Mouse (Mus musculus) liver, postnatal 0 days (tissue): ENCODE results near the gene Isoc2b. TPM values are rescaled to one million over a fixed set of nuclear protein-coding genes. Genes with fewer than 3 reads are reported as not detected.

Experiments used
- ATAC-seq: fragments of 200-750 bp; cut with Nextera tagmentation; 2 replicates; pipeline ENCODE4 v1.8.0; 2017; ENCODE audit warnings: mild to moderate bottlenecking, moderate library complexity
- DNase-seq: peaks from one replicate; pipeline ENCODE4 v3.0.0-alpha.2; 2016
- H3K27ac ChIP-seq: fragments of 300-500 bp; sonication (generic); 2 replicates; pipeline ENCODE4 v1.5.1; 2014; ENCODE audit warnings: antibody characterized with exemption, moderate library complexity, mild to moderate bottlenecking, low read depth
- H3K27me3 ChIP-seq: fragments of 300-500 bp; sonication (generic); 2 replicates; pipeline ENCODE4 v1.6.1; 2014; ENCODE audit warnings: low read length, control low read depth, mixed read lengths; ENCODE audit not compliant: insufficient read depth
- H3K36me3 ChIP-seq: fragments of 300-500 bp; sonication (generic); replicated peaks from 2 replicates; pipeline ENCODE4 v1.6.1; 2014; ENCODE audit warnings: mild to moderate bottlenecking, control low read depth, low read length, moderate library complexity, mixed read lengths; ENCODE audit not compliant: insufficient read depth
- H3K4me1 ChIP-seq: fragments of 300-500 bp; sonication (generic); 2 replicates; pipeline ENCODE4 v1.6.1; 2014; ENCODE audit warnings: antibody characterized with exemption, mild to moderate bottlenecking, control low read depth; ENCODE audit not compliant: insufficient read depth
- H3K4me2 ChIP-seq: fragments of 300-500 bp; sonication (generic); 2 replicates; pipeline ENCODE4 v1.6.1; 2014; ENCODE audit warnings: low read depth, mild to moderate bottlenecking, low read length, moderate library complexity, mixed read lengths
- H3K4me3 ChIP-seq: fragments of 300-500 bp; sonication (generic); 2 replicates; pipeline ENCODE4 v1.5.1; 2014; ENCODE audit warnings: low read depth, low read length
- H3K9ac ChIP-seq: fragments of 300-500 bp; sonication (generic); replicated peaks from 2 replicates; pipeline ENCODE4 v1.6.1; 2014; ENCODE audit warnings: mild to moderate bottlenecking, moderate library complexity
- H3K9me3 ChIP-seq: fragments of 300-500 bp; sonication (generic); 2 replicates; pipeline ENCODE4 v1.6.1; 2016; ENCODE audit warnings: mild to moderate bottlenecking, control low read depth, low read length, mixed read lengths
- CTCF ChIP-seq: sonication (generic); IDR thresholded peaks from 2 replicates; pipeline ENCODE4 v1.5.1; 2016; ENCODE audit warnings: antibody characterized with exemption, low read depth
- EP300 ChIP-seq: IDR thresholded peaks from 2 replicates; pipeline ENCODE4 v1.6.1; 2016; ENCODE audit warnings: antibody characterized with exemption, low read depth, mild to moderate bottlenecking
- WGBS: fragments of 180-500 bp; shearing (Covaris S2); extraction: QIAGEN DNeasy Blood & Tissue Kit; methylation state at CpG from one replicate; pipeline ENCODE4 v1.1.7; 2014; ENCODE audit not compliant: insufficient replicate concordance; 5-methylcytosine and 5-hydroxymethylcytosine counted together
- polyA plus RNA-seq: library from polyadenylated mRNA; unstranded; fragments of >200 nt; fragmentation: Nextera tagmentation; extraction: Ambion mirVana; gene quantifications from 2 replicates; pipeline ENCODE4 v1.2.1, GENCODE M21; 2015

Isoc2b gene
- polyA plus RNA-seq, 1 experiment from 2014 or later, result 8.0 TPM

- peaks cover 8% of the 10 kb centered on the region for H3K4me1 ChIP-seq
- no peak within 1 kb of the TSS for H3K27ac ChIP-seq
- TF ChIP-seq CTCF, result no peak
- no peak for TF ChIP-seq EP300
- no peaks in the 10 kb centered on the region; the same call in 1 of the 2 replicates for H3K9me3 ChIP-seq
- no peak for ATAC-seq
- H3K4me2 ChIP-seq, result peak within 1 kb of the TSS; percentile 4; the same call in 1 of the 2 replicates
- DNase-seq, result no peak
- H3K4me3 ChIP-seq, result peak within 1 kb of the TSS; percentile 4; the same call in 1 of the 2 replicates
- no peak within 1 kb of the TSS for H3K9ac ChIP-seq
- 4% methylated on average over 41 of the region's 41 CpGs for WGBS
- H3K27me3 ChIP-seq, result peaks cover 52% of the 10 kb centered on the region
- H3K36me3 ChIP-seq, result no peaks in the 10 kb centered on the region
These were observed 25.7 kb downstream of the Isoc2b start, which contains the start of gene Shisa7 for GRCm38 (mm10) chr7:4844245-4844916. Gene Shisa7 (minus strand): TSS chr7:4844696.

DNA sequence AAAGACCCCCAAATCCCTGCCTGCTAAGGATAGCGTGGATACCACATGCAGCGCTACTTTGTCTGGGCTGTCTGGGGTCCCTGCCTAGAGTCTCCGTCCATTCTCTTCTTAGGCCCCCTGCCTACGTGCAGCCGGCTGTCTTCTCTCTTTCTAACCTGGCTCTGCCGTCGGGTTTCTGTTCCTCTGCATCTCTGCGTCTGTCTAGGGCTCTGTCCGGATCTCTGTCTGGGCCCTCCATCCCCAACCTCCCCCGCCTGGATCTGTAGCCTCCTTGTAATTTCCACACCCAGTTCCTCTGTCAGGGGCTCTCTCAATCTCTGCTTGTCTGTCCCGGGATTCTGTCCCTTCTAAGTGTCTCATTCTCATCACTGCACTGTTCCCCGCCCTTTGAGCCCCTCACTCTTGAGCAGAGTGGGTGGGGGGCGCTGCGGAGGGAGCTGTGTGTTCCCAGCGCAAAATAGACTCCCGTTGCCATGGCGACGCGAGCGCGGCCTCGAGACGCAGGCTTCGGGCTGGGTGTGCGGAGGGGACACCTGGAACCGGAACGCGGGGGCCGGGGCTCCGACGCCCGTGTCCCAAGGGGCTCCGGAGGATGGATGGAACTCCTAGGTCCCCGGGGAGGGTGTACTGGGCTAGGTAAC is 26.3 kb downstream of the Isoc2b start:
- H3K4me1 ChIP-seq, result peaks cover 8% of the 10 kb centered on the region
- no peak overlapping the region for H3K9ac ChIP-seq
- 3% methylated on average over 34 of the region's 34 CpGs for WGBS
- peaks cover 55% of the 10 kb centered on the region for H3K27me3 ChIP-seq
- H3K27ac ChIP-seq, result no peak overlapping the region
- no peak for DNase-seq
- ATAC-seq, result no peak
- TF ChIP-seq EP300, result no peak
- no peak overlapping the region for H3K4me3 ChIP-seq
- no peaks in the 10 kb centered on the region; the same call in 1 of the 2 replicates for H3K9me3 ChIP-seq
- H3K4me2 ChIP-seq, result no peak overlapping the region
- H3K36me3 ChIP-seq, result no peaks in the 10 kb centered on the region

- Histone ChIP-seq H3K36me3 (no peaks in the 10 kb centered on the region), H3K9ac (no peak overlapping the region), H3K27ac (no peak overlapping the region), H3K9me3 (no peaks in the 10 kb centered on the region; the same call in 1 of the 2 replicates), H3K4me1 (peaks cover 8% of the 10 kb centered on the region), H3K4me2 (no peak overlapping the region), H3K4me3 (no peak overlapping the region), H3K27me3 (peaks cover 61% of the 10 kb centered on the region)
- no peak for TF ChIP-seq EP300
- no peak for TF ChIP-seq CTCF
- 2% methylated on average over 16 of the region's 16 CpGs for WGBS
- DNase-seq (peak; percentile 42), ATAC-seq (0 out of 2 replicates have a peak, but pooled peaks have one; percentile 35)
These were observed 27.4 kb downstream of the Isoc2b start for GRCm38 (mm10) chr7:4842634-4843131.

GRCm38 (mm10) chr7:4842077-4842476 is 28.0 kb downstream of the Isoc2b start:
- Histone ChIP-seq H3K4me1 (peaks cover 8% of the 10 kb centered on the region), H3K9me3 (no peaks in the 10 kb centered on the region), H3K4me2 (no peak overlapping the region), H3K27me3 (peaks cover 67% of the 10 kb centered on the region), H3K27ac (no peak overlapping the region), H3K9ac (no peak overlapping the region), H3K4me3 (no peak overlapping the region), H3K36me3 (no peaks in the 10 kb centered on the region)
- DNase-seq (no peak), ATAC-seq (no peak)
- no peak for TF ChIP-seq EP300
- WGBS, result 56% methylated on average over 5 of the region's 5 CpGs

GRCm38 (mm10) chr7:4837639-4838038 is 32.4 kb downstream of the Isoc2b start:
- no peaks in the 10 kb centered on the region for H3K9me3 ChIP-seq
- H3K36me3 ChIP-seq, result no peaks in the 10 kb centered on the region
- no peak overlapping the region for H3K4me3 ChIP-seq
- no peak overlapping the region for H3K9ac ChIP-seq
- TF ChIP-seq CTCF (no peak), EP300 (no peak)
- 0% methylated on average over 1 of the region's 1 CpGs for WGBS
- peaks cover 63% of the 10 kb centered on the region for H3K27me3 ChIP-seq
- DNase-seq, result no peak
- H3K4me1 ChIP-seq, result peaks cover 7% of the 10 kb centered on the region; the same call in 1 of the 2 replicates
- ATAC-seq, result no peak
- H3K27ac ChIP-seq, result no peak overlapping the region
- no peak overlapping the region for H3K4me2 ChIP-seq

DNA sequence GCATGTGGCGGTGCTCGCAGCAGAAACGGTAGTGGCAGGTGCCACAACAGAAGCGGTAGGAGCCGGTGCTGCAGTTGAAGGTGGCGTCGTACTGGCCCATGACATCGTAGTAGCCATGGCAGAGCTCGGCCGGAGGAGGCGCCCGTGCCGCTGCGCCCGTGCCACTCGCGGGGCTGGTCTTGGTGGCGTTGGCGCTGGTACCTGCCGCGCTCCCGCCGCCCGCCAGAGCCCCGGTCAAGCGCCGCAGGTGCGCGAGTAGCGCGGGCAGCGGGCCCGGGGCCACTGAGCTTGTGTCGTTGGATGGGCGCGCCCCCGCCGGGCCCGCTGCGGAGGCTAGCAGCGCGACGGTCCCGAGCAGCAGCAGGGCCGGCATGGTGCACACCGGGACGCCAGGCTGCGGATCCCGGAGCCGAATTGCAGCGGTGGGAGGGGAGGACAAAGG is 33.7 kb downstream of the Isoc2b start:
- no peaks in the 10 kb centered on the region for H3K36me3 ChIP-seq
- WGBS, result under 1% methylated on average over 42 of the region's 51 CpGs
- DNase-seq (peak; percentile 64), ATAC-seq (peak; percentile 92)
- peak overlapping the region; percentile 37 for H3K4me3 ChIP-seq
- no peaks in the 10 kb centered on the region for H3K9me3 ChIP-seq
- no peak overlapping the region for H3K27ac ChIP-seq
- H3K4me1 ChIP-seq, result peaks cover 7% of the 10 kb centered on the region; the same call in 1 of the 2 replicates
- no peak overlapping the region for H3K9ac ChIP-seq
- peak overlapping the region; percentile 74 for H3K4me2 ChIP-seq
- H3K27me3 ChIP-seq, result peaks cover 57% of the 10 kb centered on the region
- TF ChIP-seq CTCF (peak; percentile 53), EP300 (no peak)
